Mouse (Mus musculus) neural tube, embryonic 15.5 days (tissue): ENCODE measurements around the gene Ddx5. TPM values are rescaled to one million over a fixed set of nuclear protein-coding genes. Genes with fewer than 3 reads are reported as not detected.

ENCODE experiments used
- ATAC-seq: fragments of 200-750 bp; cut with Nextera tagmentation; 2 replicates; pipeline ENCODE4 v1.8.0; 2017; ENCODE audit warnings: mild to moderate bottlenecking, moderate TSS enrichment, moderate library complexity; ENCODE audit not compliant: low FRiP score
- H3K27ac ChIP-seq: fragments of 300-500 bp; sonication (generic); replicated peaks from 2 replicates; pipeline ENCODE4 v1.5.1; 2015; ENCODE audit warnings: mild to moderate bottlenecking, inconsistent platforms
- H3K27me3 ChIP-seq: fragments of 300-500 bp; sonication (generic); replicated peaks from 2 replicates; pipeline ENCODE4 v1.6.1; 2015; ENCODE audit warnings: inconsistent platforms
- H3K36me3 ChIP-seq: fragments of 300-500 bp; sonication (generic); 2 replicates; pipeline ENCODE4 v1.6.1; 2015; ENCODE audit warnings: inconsistent platforms
- H3K4me1 ChIP-seq: fragments of 300-500 bp; sonication (generic); 2 replicates; pipeline ENCODE4 v1.6.1; 2015; ENCODE audit warnings: inconsistent platforms
- H3K4me2 ChIP-seq: fragments of 300-500 bp; sonication (generic); 2 replicates; pipeline ENCODE4 v1.6.1; 2015; ENCODE audit warnings: inconsistent platforms, mild to moderate bottlenecking, moderate library complexity
- H3K4me3 ChIP-seq: fragments of 300-500 bp; sonication (generic); replicated peaks from 2 replicates; pipeline ENCODE4 v1.5.1; 2015; ENCODE audit warnings: mild to moderate bottlenecking, inconsistent platforms
- H3K9ac ChIP-seq: fragments of 300-500 bp; sonication (generic); replicated peaks from 2 replicates; pipeline ENCODE4 v1.6.1; 2015; ENCODE audit warnings: mild to moderate bottlenecking, inconsistent platforms
- H3K9me3 ChIP-seq: fragments of 300-500 bp; sonication (generic); replicated peaks from 2 replicates; pipeline ENCODE4 v1.6.1; 2016; ENCODE audit warnings: inconsistent platforms
- WGBS: fragments of 180-500 bp; shearing (Covaris S2); methylation state at CpG from one replicate; pipeline ENCODE4 v1.1.7; 2015; ENCODE audit warnings: mixed read lengths; 5-methylcytosine and 5-hydroxymethylcytosine counted together
- polyA plus RNA-seq: library from polyadenylated mRNA; unstranded; fragments of >200 nt; fragmentation: Nextera tagmentation; extraction: Ambion mirVana; gene quantifications from 2 replicates; pipeline ENCODE4 v1.2.1, GENCODE M21; 2015

Ddx5 gene
- polyA plus RNA-seq, 1 experiment from 2014 or later: 337 TPM

DNA sequence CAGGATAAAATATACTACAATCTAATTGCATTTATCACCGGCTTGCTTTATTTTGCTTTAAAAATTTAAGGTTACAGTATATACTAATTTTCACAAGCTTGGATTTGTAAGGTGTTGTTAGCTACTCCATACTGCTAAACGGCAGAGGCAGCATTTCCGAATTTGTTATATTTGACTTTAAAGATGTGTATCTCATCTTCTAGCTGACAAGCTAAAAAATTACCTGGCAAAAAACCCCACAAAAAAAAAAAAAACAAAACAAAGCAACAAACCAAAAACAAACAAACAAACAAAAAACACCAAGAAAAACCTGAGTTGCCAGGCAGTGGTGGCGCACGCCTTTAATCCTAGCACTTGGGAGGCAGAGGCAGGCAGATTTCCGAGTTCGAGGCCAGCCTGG, 10.9 kb downstream of the Ddx5 start:
- H3K36me3 ChIP-seq: peaks cover 48% of the 10 kb centered on the region
- H3K4me2 ChIP-seq: peak overlapping the region; percentile 73; the same call in 1 of the 2 replicates
- WGBS: 95% methylated on average over 7 of the region's 7 CpGs
- no peaks in the 10 kb centered on the region for H3K27me3 ChIP-seq
- H3K4me3 ChIP-seq: peak overlapping the region; percentile 60; the same call in 1 of the 2 replicates
- H3K4me1 ChIP-seq: peaks cover 25% of the 10 kb centered on the region
- no peak overlapping the region for H3K9ac ChIP-seq
- H3K9me3 ChIP-seq: no peaks in the 10 kb centered on the region
- no peak overlapping the region for H3K27ac ChIP-seq
- no peak for ATAC-seq

DNA sequence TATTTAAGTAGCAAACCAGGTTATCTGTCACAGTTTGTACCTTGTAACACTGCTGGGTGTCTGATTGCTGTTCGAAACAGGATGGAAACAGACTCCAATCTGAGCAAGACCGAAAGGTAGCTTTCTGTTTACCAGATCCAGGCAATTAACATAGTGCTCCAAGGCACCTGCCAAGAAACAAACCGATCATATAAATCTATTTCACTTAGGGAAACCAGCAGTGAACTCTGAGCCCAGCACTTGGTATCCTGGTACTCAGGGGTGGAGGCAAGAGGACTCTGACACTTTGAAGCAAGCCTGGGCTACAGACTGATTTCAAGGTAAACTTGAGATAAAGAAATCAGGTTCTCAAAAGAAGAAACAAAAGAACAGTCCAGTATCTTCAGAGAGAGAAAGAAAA, 11.6 kb downstream of the Ddx5 start:
- WGBS: 94% methylated on average over 3 of the region's 3 CpGs
- Histone ChIP-seq H3K27ac (no peak overlapping the region), H3K4me3 (no peak overlapping the region), H3K4me2 (no peak overlapping the region), H3K9me3 (no peaks in the 10 kb centered on the region), H3K9ac (no peak overlapping the region), H3K36me3 (peaks cover 48% of the 10 kb centered on the region), H3K27me3 (no peaks in the 10 kb centered on the region), H3K4me1 (peaks cover 21% of the 10 kb centered on the region)
- ATAC-seq: no peak

DNA sequence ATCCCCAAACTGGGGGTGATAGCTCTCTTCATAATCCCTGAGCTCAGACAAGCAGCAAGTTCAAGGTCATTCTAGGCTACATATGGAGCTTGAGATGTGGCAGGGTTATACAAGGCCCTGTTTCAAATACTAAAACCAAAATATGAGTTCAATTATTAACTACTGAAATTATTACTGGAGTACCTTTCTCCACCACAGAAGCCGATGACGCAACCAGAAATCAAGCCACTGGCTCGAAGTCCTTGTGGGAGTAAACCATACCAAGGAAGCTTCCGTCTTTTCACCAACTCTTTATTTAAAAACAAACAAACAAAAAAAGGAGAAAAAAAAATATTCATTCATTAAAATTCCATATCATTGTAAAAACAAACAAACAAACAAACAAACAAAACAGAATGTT, 12.0 kb downstream of the Ddx5 start:
- H3K4me2 ChIP-seq: no peak overlapping the region
- peaks cover 48% of the 10 kb centered on the region for H3K36me3 ChIP-seq
- no peak overlapping the region for H3K9ac ChIP-seq
- ATAC-seq: no peak
- no peaks in the 10 kb centered on the region for H3K27me3 ChIP-seq
- peaks cover 21% of the 10 kb centered on the region for H3K4me1 ChIP-seq
- H3K4me3 ChIP-seq: no peak overlapping the region
- no peak overlapping the region for H3K27ac ChIP-seq
- no peaks in the 10 kb centered on the region for H3K9me3 ChIP-seq
- 97% methylated on average over 4 of the region's 4 CpGs for WGBS

DNA sequence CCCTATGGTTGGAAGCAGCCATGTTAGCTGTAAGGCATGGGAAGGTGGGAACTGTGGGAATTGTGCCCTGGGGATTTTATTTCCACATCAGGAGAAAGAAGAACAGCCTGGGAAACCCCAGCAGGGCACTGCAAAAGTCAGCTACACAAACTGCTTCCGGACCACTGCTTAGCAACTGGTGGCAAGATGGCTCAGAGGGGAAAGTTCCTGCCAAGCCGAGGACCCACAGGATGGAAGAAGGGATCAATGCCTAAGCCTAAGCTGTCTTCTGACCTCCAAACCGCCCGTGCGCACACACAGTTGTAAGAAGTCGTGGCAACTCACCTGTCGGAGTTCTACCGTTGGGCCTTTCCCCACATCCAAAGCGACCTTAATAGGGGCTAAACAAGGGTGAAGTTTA, 15.9 kb downstream of the Ddx5 start:
- H3K36me3 ChIP-seq: peaks cover 63% of the 10 kb centered on the region
- no peak overlapping the region for H3K4me3 ChIP-seq
- ATAC-seq: no peak
- H3K9ac ChIP-seq: no peak overlapping the region
- peaks cover 9% of the 10 kb centered on the region for H3K4me1 ChIP-seq
- no peaks in the 10 kb centered on the region for H3K27me3 ChIP-seq
- no peaks in the 10 kb centered on the region for H3K9me3 ChIP-seq
- no peak overlapping the region for H3K27ac ChIP-seq
- WGBS: 93% methylated on average over 9 of the region's 9 CpGs
- no peak overlapping the region for H3K4me2 ChIP-seq

DNA sequence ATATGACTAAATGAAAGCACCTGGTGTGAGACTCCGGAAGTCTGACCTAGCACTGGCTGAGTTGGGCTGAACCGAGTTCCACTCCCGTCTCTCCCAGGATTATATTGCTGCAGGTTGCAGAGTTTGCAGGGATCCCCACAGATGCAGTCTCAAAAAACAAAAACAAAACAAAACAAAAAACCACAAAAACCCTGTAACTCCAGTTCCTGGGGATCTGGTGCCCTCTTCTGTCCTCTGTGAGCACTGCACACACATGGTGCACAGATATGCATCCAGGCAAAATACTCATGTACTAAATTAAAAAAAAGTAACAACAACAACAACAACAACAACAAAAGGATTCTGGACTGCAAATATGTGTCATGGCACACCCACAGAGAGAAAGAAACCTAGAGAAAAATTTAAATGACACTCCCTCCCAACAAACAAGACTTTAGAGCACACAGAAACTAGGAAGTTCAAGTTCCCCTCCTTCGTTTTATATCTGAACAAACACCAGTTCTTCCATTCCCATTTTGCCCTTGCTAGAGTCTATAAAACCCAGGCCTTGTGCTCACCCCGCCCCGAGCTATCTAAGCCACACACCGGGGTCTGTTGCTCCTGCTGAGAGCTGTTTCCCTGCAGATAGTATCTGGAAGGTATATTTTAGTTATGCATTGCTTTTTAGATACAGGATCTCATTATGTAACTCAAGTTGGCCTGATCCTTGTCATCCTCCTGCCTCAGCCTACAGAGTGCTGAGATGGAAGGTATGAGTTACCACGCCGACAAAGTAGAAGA, 18.6 kb downstream of the Ddx5 start:
- peaks cover 76% of the 10 kb centered on the region for H3K36me3 ChIP-seq
- H3K4me3 ChIP-seq: no peak overlapping the region
- no peak overlapping the region for H3K27ac ChIP-seq
- H3K4me2 ChIP-seq: no peak overlapping the region
- 0 out of 2 replicates have a peak, but pooled peaks cover 4% of the 10 kb centered on the region for H3K9me3 ChIP-seq
- H3K27me3 ChIP-seq: no peaks in the 10 kb centered on the region
- 97% methylated on average over 9 of the region's 9 CpGs for WGBS
- no peaks in the 10 kb centered on the region for H3K4me1 ChIP-seq
- no peak overlapping the region for H3K9ac ChIP-seq
- ATAC-seq: no peak

DNA sequence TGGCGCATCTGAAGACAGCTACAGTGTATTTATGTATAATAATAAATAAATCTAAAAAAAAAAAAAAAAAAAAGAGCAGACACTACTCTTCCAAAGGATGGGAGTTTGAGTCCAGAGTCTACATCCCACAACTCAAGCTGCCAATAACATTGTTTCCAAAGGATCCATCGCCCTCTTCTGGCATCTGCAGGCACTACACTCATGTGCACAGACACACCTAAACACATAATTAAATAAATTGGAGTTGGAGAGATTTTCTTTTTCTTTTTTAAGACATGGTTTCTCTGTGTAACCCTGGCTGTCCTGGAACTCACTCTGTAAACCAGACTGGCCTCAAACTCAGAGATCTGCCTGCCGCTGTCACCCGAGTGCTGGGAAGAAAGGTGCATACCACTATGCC, 21.5 kb downstream of the Ddx5 start:
- Histone ChIP-seq H3K4me2 (no peak overlapping the region), H3K27ac (no peak overlapping the region), H3K9me3 (0 out of 2 replicates have a peak, but pooled peaks cover 4% of the 10 kb centered on the region), H3K4me1 (no peaks in the 10 kb centered on the region), H3K9ac (no peak overlapping the region), H3K27me3 (no peaks in the 10 kb centered on the region), H3K4me3 (no peak overlapping the region), H3K36me3 (peaks cover 48% of the 10 kb centered on the region)
- 94% methylated on average over 4 of the region's 4 CpGs for WGBS
- ATAC-seq: no peak

DNA sequence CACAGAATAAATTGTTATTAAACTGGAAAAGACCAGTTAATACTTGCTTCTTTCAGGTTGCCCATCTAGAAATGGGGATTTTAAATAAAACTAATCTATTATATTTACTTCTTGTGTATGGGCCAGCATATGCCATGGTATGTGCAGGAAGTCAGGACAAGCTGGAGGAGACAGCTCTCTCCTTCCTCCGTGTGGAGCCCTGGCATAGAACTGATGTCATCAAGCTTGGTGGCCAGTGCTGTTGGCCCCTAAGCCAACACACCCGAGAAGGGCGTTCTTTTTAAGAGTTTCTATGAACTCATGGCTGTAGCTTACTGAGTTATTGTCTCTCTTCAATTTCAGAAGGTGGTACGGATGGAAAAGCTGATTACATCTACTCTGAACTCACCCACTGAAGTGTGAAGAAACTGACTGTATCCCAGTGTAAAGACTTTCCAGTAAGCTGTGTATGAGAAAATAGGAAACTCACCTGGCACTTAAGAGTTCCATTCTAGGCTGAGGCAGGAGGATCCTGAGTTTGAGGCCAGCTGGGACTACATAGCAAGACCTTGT, 22.3 kb downstream of the Ddx5 start:
- no peak overlapping the region for H3K27ac ChIP-seq
- H3K4me2 ChIP-seq: no peak overlapping the region
- H3K27me3 ChIP-seq: no peaks in the 10 kb centered on the region
- H3K36me3 ChIP-seq: peaks cover 43% of the 10 kb centered on the region
- H3K9me3 ChIP-seq: 0 out of 2 replicates have a peak, but pooled peaks cover 4% of the 10 kb centered on the region
- no peak overlapping the region for H3K9ac ChIP-seq
- WGBS: 90% methylated on average over 4 of the region's 4 CpGs
- no peak for ATAC-seq
- no peak overlapping the region for H3K4me3 ChIP-seq
- H3K4me1 ChIP-seq: no peaks in the 10 kb centered on the region

DNA sequence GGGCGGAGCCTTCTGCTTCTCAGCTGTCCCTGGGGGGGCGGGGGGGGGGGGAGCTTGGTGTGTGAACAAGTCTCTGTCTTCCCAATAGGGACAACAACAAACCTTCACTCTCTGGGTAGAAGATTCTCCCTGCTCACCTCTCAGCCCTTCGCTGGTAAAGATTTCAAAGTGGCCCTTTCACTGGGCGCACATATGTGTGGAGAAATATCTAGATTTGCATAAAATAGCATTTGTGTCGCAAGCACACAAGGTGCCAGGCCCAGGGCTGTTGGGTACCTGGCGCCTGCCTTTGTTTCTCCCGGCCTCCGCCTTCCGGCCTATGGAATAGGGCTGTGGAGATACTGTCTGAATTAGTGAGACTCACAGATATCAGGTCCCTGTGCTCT, 26.2 kb downstream of the Ddx5 start:
- no peak overlapping the region for H3K4me2 ChIP-seq
- H3K27me3 ChIP-seq: no peaks in the 10 kb centered on the region
- WGBS: 80% methylated on average over 9 of the region's 9 CpGs
- ATAC-seq: no peak
- no peaks in the 10 kb centered on the region for H3K4me1 ChIP-seq
- no peak overlapping the region for H3K4me3 ChIP-seq
- no peak overlapping the region for H3K27ac ChIP-seq
- 0 out of 2 replicates have a peak, but pooled peaks cover 1% of the 10 kb centered on the region for H3K9me3 ChIP-seq
- no peak overlapping the region for H3K9ac ChIP-seq
- peaks cover 16% of the 10 kb centered on the region for H3K36me3 ChIP-seq

DNA sequence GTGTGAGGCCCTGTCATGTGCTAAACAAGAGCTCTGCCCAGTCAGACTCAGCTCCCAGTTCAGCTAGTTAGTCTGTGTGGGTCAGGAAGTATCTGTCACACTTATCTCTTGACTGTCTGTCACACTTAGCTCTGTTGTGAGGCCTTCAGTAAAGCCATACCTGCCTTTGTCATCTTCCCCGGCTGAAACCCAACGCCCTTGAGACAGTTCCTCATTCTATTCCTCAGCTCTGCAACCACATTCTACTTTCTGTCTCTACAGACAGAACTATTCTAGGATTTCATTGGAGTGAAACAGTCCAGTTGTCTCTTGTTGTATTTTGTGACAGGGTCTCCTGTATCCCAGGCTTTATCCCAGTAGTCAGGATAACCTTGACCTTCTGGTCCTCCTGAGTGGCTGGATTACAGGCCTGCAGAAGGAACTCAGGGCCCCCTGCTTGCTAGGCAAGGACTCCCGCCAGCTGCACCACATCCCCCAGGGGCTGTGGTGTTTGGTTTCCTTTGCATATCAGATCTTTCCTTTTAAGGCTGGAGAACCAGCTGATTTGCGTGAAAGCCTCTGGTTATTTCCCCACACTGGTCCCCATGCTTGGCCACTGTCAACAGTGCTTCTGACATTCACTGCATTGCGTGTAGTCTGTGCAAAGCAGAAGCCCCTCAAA, 26.7 kb downstream of the Ddx5 start:
- Histone ChIP-seq H3K9me3 (no peaks in the 10 kb centered on the region), H3K27ac (no peak overlapping the region), H3K4me3 (no peak overlapping the region), H3K36me3 (peaks cover 11% of the 10 kb centered on the region), H3K4me1 (no peaks in the 10 kb centered on the region), H3K4me2 (no peak overlapping the region), H3K27me3 (no peaks in the 10 kb centered on the region), H3K9ac (no peak overlapping the region)
- 57% methylated on average over 5 of the region's 5 CpGs for WGBS
- no peak for ATAC-seq

DNA sequence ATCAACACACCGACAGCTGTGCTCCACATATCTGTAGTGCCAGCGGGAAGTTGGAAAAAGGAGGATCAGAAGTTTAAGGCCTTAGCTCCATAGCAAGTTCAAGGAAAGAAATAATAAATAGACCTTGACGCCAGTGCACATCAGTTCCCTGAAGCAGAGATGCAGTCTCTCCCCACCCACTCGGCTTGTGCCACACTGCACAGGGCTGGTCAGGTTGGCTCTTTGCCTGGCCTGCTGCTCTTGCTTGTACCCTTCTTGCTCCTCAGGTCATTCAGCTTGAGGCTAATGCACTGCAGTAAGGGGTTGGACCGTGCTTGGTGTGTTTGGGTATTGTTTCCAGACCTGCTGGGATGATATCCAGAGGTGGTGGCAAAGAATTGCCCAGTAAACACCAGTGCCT, 28.5 kb downstream of the Ddx5 start:
- 93% methylated on average over 5 of the region's 5 CpGs for WGBS
- Histone ChIP-seq H3K4me2 (no peak overlapping the region), H3K36me3 (no peaks in the 10 kb centered on the region; the same call in 1 of the 2 replicates), H3K27ac (no peak overlapping the region), H3K9ac (no peak overlapping the region), H3K4me1 (no peaks in the 10 kb centered on the region), H3K27me3 (no peaks in the 10 kb centered on the region), H3K9me3 (no peaks in the 10 kb centered on the region), H3K4me3 (no peak overlapping the region)
- ATAC-seq: no peak

DNA sequence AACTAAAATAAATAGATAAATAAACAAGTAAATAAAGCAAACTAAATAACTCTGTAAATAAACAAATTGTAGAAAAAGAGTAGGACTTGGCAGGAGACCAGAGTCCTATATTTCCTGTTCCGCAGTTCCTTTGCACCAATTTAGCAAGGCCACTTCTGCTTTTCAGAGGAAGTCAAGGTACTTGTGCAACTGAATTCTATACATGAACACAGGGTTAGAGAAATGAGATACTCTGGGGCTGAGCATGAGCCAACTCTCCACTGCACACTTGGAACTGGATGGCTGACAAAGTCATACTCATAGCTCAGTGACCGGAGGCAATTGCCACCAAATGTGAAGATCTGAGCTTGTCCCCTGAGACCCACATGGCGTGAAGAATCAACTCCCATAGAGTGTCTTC, 30.0 kb downstream of the Ddx5 start:
- H3K27me3 ChIP-seq: no peaks in the 10 kb centered on the region
- no peak overlapping the region for H3K9ac ChIP-seq
- H3K36me3 ChIP-seq: no peaks in the 10 kb centered on the region
- ATAC-seq: no peak
- no peaks in the 10 kb centered on the region for H3K4me1 ChIP-seq
- no peak overlapping the region for H3K27ac ChIP-seq
- 95% methylated on average over 3 of the region's 3 CpGs for WGBS
- no peaks in the 10 kb centered on the region for H3K9me3 ChIP-seq
- H3K4me2 ChIP-seq: no peak overlapping the region
- no peak overlapping the region for H3K4me3 ChIP-seq

DNA sequence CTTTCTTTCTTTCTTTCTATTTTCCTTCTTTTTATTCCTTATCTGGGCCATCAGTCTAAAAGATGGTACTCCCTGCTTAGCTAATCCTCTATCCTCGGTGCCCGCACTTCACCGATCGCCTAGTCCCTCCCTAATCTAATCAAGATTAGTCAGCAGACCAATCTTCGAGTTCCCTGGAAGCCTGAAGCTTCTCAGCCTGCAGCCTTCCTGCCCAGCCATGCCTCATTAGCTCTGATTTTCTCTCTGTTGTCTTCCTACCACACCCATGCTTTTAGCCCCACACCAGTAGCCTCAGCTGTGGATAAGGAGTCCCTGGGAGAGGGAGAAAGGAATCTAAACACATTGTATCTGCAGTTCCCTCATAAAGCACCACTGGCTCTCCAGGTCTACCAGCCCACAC, 33.4 kb downstream of the Ddx5 start:
- H3K4me1 ChIP-seq: no peaks in the 10 kb centered on the region
- no peak overlapping the region for H3K4me3 ChIP-seq
- WGBS: 72% methylated on average over 5 of the region's 5 CpGs
- no peaks in the 10 kb centered on the region for H3K36me3 ChIP-seq
- no peaks in the 10 kb centered on the region for H3K27me3 ChIP-seq
- ATAC-seq: no peak
- H3K9ac ChIP-seq: no peak overlapping the region
- no peak overlapping the region for H3K27ac ChIP-seq
- no peak overlapping the region for H3K4me2 ChIP-seq
- H3K9me3 ChIP-seq: no peaks in the 10 kb centered on the region
